Mouse (Mus musculus) forebrain, embryonic 10.5 days (tissue): Measurements from ENCODE around the gene Ppp2r3a. TPM values are rescaled to one million over a fixed set of nuclear protein-coding genes. Genes with fewer than 3 reads are reported as not detected.

Experiments used
- DNase-seq: peaks from one replicate; pipeline ENCODE4 v3.0.0-alpha.2; 2017; ENCODE audit warnings: low spot score; ENCODE audit errors: extremely low spot score
- H3K27ac ChIP-seq: fragments of 300-500 bp; sonication (generic); 2 replicates; pipeline ENCODE4 v1.5.1; 2016; ENCODE audit warnings: mild to moderate bottlenecking
- H3K27me3 ChIP-seq: fragments of 300-500 bp; sonication (generic); 2 replicates; pipeline ENCODE4 v1.6.1; 2016; ENCODE audit warnings: mild to moderate bottlenecking; ENCODE audit not compliant: poor library complexity, severe bottlenecking
- H3K36me3 ChIP-seq: fragments of 300-500 bp; sonication (generic); replicated peaks from 2 replicates; pipeline ENCODE4 v1.6.1; 2016; ENCODE audit warnings: mild to moderate bottlenecking, moderate library complexity
- H3K4me1 ChIP-seq: fragments of 300-500 bp; sonication (generic); 2 replicates; pipeline ENCODE4 v1.6.1; 2016
- H3K4me3 ChIP-seq: fragments of 300-500 bp; sonication (generic); 2 replicates; pipeline ENCODE4 v1.5.1; 2016; ENCODE audit warnings: mild to moderate bottlenecking, moderate library complexity
- H3K9me3 ChIP-seq: fragments of 300-500 bp; sonication (generic); 2 replicates; pipeline ENCODE4 v1.6.1; 2016; ENCODE audit warnings: mild to moderate bottlenecking, moderate library complexity
- WGBS: fragments of 180-500 bp; shearing (Covaris S2); methylation state at CpG from one replicate; pipeline ENCODE4 v1.1.7; 2016; 5-methylcytosine and 5-hydroxymethylcytosine counted together
- polyA plus RNA-seq: library from polyadenylated mRNA; unstranded; fragments of >200 nt; fragmentation: Nextera tagmentation; extraction: Ambion mirVana; gene quantifications from 2 replicates; pipeline ENCODE4 v1.2.1, GENCODE M21; 2016

The Ppp2r3a gene
- 7.4 and 8.7 TPM in 2 replicates for polyA plus RNA-seq

DNA sequence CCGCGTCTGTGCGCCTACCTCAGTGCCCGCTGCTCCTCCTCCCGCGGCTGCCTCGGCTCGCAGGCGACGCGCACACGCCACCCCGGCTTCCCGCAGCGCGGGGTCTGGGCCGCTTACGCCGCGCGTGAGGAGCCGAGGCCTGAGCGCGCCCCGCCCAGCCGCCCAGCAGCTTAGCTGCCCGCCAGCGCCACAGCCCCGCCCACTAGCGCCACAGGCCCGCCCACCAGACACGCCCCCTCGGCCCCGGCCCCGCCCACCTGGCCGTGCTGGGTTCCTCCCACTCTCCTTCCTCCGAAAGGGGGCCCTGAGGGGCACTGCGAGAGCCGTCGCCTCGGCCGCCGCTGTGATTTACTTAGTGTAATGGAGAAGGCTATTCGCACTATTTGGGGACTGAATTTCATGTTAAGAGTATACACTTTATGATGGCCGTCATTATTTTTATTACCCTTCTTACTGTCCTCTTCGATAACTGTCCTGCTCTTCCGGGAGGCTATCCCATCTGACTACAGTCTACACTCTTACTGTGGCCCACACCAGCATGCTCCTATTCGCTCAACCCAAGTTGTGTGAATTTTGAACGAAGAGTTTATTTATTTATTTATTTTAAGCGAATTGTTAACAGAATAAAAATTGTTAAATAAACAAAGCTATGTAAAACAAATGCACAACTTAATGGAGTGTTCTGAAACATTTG is at the start of gene Ppp2r3a:
Ppp2r3a (minus strand) TSS at position 152 of the 694 bp plus-strand sequence.
- peak; percentile 99 for DNase-seq
- Histone ChIP-seq H3K9me3 (no peaks in the 10 kb centered on the region), H3K4me3 (peak within 1 kb of the TSS; percentile 82), H3K4me1 (peaks cover 30% of the 10 kb centered on the region), H3K36me3 (no peaks in the 10 kb centered on the region), H3K27me3 (no peaks in the 10 kb centered on the region), H3K27ac (peak within 1 kb of the TSS; percentile 95)
- WGBS, result 2% methylated on average over 32 of the region's 50 CpGs

DNA sequence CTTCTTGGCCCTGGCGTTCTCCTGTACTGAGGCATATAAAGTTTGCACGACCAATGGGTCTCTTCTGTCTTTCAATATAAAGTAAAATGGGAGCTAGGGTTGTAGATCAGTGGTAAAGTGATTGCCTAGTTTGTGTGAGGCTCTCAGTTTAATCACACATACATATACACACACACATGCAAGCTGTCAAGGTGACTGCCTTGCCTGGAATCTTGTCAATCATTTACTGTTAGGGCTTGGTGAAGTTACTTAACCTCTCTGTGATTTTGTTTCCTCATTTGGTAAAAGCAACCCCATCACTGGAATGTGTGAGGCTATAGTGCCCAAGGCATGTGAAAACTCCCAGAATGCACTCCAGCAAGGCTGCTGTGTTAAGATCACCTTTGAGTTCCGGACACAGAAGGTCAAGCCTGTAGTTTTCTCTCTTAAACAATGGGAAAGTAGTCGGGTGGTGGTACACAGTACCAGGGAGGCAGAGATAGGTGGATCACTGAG is 48.9 kb upstream of the Ppp2r3a start:
- Histone ChIP-seq H3K4me3 (no peak overlapping the region), H3K36me3 (no peaks in the 10 kb centered on the region), H3K27me3 (no peaks in the 10 kb centered on the region), H3K4me1 (no peaks in the 10 kb centered on the region), H3K27ac (no peak overlapping the region), H3K9me3 (no peaks in the 10 kb centered on the region)
- 94% methylated on average over 4 of the region's 4 CpGs for WGBS
- no peak for DNase-seq

DNA sequence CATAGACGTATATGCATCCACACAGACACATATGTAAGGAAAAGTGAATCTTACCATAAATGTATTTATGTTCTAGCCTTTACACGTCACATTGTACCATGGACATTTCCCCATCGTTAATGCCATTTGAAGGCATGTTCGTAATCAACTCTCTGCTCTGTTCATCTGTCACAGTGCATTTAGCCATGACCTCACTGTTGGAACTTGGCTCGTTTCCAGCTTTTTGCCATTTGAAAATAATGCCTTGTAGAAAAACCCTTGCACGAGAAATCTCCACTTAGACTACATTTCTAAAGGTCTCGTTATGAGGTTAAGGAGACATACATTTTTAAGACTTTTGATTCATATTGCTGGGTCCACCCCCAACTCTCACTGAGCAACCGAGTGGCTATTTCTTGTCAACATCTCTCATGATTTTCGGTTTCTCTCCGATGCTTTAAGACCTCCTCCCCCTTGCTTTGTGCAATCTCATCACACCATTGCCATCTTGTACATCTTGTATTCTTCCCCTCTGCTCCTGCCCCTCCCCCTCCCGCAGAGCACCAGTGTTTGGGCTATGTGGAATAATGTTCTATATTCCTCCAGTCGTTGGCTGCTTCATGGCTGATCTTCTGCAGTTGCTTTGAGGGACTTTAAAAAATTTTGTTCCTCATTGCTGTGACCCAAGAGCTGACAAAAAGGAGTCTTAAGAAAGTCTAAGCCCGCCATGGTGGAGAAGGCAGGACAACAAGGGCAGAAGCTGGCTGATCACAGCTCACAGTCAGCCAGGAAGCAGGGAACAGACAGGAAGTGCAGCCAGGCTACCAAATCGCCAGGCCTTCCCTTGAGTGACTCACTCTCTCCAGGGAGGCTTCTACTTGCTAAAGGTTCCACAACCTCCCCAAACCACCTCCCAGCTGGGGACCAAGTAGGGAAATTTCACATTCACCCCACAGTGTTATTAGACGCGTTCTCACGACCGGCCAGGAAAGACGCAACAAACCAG is 40.4 kb upstream of the Ppp2r3a start:
- no peak overlapping the region for H3K27ac ChIP-seq
- DNase-seq, result no peak
- WGBS, result 92% methylated on average over 19 of the region's 19 CpGs
- no peaks in the 10 kb centered on the region for H3K36me3 ChIP-seq
- no peaks in the 10 kb centered on the region for H3K9me3 ChIP-seq
- no peaks in the 10 kb centered on the region for H3K27me3 ChIP-seq
- peaks cover 8% of the 10 kb centered on the region; the same call in 1 of the 2 replicates for H3K4me1 ChIP-seq
- no peak overlapping the region for H3K4me3 ChIP-seq

DNA sequence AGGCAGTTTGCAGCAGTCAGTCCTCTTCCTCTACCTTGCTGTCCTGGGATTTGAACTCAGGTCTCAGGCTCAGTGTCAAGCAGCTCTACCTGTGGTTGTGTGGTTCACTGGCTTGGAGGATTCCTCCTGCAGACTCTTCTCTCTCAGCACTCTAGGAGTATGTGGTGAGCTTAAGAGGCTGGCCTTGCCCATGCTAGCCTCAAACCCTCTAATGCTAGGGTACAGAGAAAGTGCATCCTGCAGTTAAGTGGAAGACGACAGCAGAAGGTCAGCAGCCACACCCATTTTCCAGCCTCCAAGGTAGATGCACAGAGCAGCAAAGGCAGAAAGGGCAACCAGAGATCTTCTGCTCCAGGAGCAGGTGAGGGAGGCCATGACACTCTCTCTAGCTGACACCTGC is 39.3 kb upstream of the Ppp2r3a start:
- H3K36me3 ChIP-seq, result no peaks in the 10 kb centered on the region
- no peak for DNase-seq
- H3K27ac ChIP-seq, result no peak overlapping the region
- peaks cover 8% of the 10 kb centered on the region; the same call in 1 of the 2 replicates for H3K4me1 ChIP-seq
- no peak overlapping the region for H3K4me3 ChIP-seq
- no peaks in the 10 kb centered on the region for H3K9me3 ChIP-seq
- WGBS, result 83% methylated on average over 1 of the region's 1 CpGs
- H3K27me3 ChIP-seq, result no peaks in the 10 kb centered on the region

DNA sequence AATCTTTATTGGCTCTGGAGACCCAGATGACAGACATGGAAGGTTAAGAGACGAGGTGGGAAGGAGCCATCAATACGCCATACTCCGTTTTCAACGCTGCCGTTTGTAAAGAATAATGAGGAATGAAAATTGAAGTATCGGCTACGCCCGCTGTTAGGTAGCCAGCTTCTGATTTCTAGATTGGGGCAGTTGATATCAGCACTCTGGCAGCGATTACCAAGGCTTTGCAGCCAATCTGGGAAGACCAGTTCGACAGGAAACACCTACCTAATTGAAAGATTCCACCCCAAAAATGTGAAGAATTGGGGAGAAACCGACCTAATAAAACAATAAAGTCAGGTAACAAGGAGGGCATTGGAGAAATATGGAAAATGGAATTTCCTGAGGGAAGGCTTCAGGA is 38.2 kb upstream of the Ppp2r3a start:
- DNase-seq, result no peak
- H3K4me1 ChIP-seq, result peaks cover 8% of the 10 kb centered on the region; the same call in 1 of the 2 replicates
- no peak overlapping the region for H3K27ac ChIP-seq
- no peak overlapping the region for H3K4me3 ChIP-seq
- no peaks in the 10 kb centered on the region for H3K27me3 ChIP-seq
- 87% methylated on average over 11 of the region's 11 CpGs for WGBS
- no peaks in the 10 kb centered on the region for H3K36me3 ChIP-seq
- H3K9me3 ChIP-seq, result no peaks in the 10 kb centered on the region

DNA sequence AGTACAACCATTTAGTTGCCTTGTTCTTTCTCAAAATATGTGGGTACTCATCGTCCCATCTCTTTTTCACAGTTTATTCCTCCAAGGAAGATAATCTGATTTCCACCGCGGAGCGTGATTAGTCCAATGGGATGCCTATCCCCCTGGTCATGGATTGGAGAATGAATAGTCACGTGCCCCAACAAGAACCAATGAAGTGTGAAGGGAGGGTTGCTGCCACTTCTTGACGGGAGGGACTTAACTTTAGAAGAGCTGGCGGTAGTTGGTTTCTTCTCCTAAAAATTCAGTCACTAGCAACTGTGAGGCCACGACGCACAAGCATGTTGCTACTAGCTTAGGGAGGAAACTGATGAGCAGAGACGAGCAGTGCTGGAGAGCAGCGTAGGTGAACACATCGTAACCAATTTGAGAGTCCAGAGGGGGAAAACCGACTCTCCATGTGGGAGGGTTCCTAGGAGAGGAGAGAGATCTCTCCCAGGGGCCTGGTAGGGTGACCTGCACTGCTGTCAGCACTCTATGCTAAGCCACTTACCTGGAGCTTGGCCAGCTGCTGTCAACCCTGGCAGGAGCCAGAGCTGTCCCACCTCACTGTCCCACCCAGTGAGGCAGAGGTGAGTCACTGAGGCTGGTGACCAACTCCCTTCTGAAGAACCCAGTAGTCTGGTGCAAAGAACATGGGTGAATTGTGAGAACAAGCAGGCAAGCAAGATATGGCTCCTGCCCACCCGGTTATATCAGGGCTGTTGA is 37.5 kb upstream of the Ppp2r3a start:
- Histone ChIP-seq H3K4me3 (no peak overlapping the region), H3K27ac (no peak overlapping the region), H3K4me1 (peaks cover 8% of the 10 kb centered on the region; the same call in 1 of the 2 replicates), H3K9me3 (no peaks in the 10 kb centered on the region), H3K36me3 (no peaks in the 10 kb centered on the region), H3K27me3 (no peaks in the 10 kb centered on the region)
- WGBS, result 89% methylated on average over 14 of the region's 14 CpGs
- no peak for DNase-seq

DNA sequence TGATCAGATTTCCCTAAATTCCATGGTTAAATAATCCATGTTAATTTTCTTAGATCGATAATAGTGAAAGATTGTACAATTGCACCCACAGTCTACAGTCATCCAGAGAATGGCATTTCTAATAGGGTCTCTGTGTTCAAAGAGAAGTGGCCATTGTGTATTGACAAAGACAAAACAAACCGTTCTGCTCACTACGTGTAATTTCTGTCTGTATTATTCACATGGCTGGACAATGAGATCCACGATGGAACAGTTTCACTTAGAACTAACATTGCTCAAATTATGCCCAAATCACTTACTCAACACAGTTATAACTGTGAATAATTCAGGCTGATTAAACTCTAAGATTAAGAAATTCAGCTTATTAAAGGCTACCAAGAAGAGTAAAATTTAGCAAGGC is 35.2 kb upstream of the Ppp2r3a start:
- Histone ChIP-seq H3K4me3 (no peak overlapping the region), H3K4me1 (peaks cover 5% of the 10 kb centered on the region; the same call in 1 of the 2 replicates), H3K27ac (no peak overlapping the region), H3K9me3 (no peaks in the 10 kb centered on the region), H3K27me3 (no peaks in the 10 kb centered on the region), H3K36me3 (no peaks in the 10 kb centered on the region)
- 81% methylated on average over 4 of the region's 4 CpGs for WGBS
- DNase-seq, result no peak

DNA sequence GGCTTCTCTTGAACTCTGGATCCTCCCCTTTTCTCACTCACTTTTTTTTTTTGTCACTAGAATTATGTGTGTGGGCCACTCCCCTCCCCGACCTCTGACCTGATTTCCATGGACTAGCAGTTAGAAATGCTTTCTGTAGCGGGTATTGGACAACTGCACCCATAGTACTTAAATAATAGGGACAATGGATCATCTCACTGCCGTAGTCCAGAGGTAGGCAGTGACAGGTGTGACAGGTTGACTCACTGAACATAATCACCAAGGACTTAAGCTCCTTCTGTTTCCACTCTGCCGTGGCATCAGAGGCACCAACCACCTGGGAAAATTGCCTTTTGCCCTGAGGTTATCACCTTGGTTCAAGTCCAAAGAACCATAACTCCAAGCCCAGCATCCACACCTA is 32.5 kb upstream of the Ppp2r3a start:
- no peaks in the 10 kb centered on the region for H3K27me3 ChIP-seq
- H3K36me3 ChIP-seq, result no peaks in the 10 kb centered on the region
- no peaks in the 10 kb centered on the region for H3K9me3 ChIP-seq
- no peak overlapping the region for H3K4me3 ChIP-seq
- 78% methylated on average over 4 of the region's 4 CpGs for WGBS
- H3K4me1 ChIP-seq, result peaks cover 3% of the 10 kb centered on the region; the same call in 1 of the 2 replicates
- no peak overlapping the region for H3K27ac ChIP-seq
- no peak for DNase-seq

DNA sequence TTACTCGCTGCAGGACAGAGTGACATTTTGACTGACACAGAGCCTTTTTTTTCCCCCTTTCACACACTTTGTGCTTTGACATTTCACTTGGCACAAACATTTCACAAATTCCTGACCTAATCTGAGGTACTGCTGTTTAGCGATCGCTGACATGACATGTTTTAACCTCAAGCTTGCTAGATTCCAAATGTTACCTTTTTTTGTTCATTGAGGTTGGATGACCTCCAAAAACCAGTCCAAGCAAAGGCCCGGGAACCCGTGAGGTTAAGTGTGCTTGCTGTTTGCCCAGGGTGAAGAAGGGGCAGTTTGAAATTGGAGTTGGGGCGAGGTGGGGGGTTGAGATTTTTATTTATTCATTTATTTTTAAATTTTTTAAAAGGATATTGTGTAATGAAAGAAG is 31.1 kb upstream of the Ppp2r3a start:
- Histone ChIP-seq H3K4me1 (peaks cover under 1% of the 10 kb centered on the region; the same call in 1 of the 2 replicates), H3K9me3 (no peaks in the 10 kb centered on the region), H3K36me3 (no peaks in the 10 kb centered on the region), H3K4me3 (no peak overlapping the region), H3K27me3 (no peaks in the 10 kb centered on the region), H3K27ac (no peak overlapping the region)
- WGBS, result 85% methylated on average over 6 of the region's 6 CpGs
- no peak for DNase-seq

DNA sequence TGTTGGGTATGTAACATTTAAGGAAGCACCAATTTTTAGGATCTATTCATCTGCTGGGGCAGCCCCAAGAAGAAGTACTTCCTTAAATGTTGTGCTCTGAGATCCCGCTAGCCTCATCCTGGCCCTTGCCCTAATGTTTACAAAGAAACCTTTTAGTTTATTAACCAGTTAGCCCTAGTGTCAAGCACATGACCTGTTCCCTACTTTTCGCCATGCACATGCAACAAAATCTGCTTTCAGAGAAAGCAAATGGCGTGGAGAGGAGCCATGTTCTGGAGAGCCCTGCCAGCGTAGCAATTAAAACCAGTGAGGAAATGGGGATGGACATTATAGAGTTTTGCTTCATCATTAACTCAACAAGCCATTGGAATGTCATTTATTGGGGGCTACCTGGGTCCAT is 30.3 kb upstream of the Ppp2r3a start:
- WGBS, result 84% methylated on average over 4 of the region's 4 CpGs
- no peaks in the 10 kb centered on the region for H3K9me3 ChIP-seq
- H3K4me1 ChIP-seq, result no peaks in the 10 kb centered on the region
- DNase-seq, result no peak
- H3K27me3 ChIP-seq, result no peaks in the 10 kb centered on the region
- H3K36me3 ChIP-seq, result no peaks in the 10 kb centered on the region
- H3K4me3 ChIP-seq, result no peak overlapping the region
- H3K27ac ChIP-seq, result no peak overlapping the region

DNA sequence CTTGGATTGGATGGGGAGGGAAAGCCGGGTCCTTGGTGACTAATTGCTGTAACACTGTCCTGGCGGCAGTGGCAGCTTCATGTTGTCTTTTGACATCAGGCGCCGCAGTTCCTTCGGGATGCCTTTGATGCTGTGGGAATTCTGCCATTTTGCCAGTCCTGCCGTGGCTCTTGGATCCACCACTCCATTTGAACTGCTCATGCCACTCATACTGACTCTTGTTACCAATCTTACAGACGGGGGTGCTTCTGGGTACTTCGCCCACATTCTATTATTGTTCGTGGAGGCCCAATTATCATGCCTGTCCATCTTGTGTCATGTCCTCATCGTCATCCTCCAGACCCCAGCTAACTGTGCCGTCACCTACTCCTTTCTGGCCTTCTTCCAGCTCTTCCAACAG is 29.7 kb upstream of the Ppp2r3a start:
- no peaks in the 10 kb centered on the region for H3K27me3 ChIP-seq
- peak; percentile 7 for DNase-seq
- no peak overlapping the region for H3K4me3 ChIP-seq
- H3K36me3 ChIP-seq, result no peaks in the 10 kb centered on the region
- no peaks in the 10 kb centered on the region for H3K4me1 ChIP-seq
- H3K27ac ChIP-seq, result no peak overlapping the region
- no peaks in the 10 kb centered on the region for H3K9me3 ChIP-seq
- 93% methylated on average over 11 of the region's 11 CpGs for WGBS

DNA sequence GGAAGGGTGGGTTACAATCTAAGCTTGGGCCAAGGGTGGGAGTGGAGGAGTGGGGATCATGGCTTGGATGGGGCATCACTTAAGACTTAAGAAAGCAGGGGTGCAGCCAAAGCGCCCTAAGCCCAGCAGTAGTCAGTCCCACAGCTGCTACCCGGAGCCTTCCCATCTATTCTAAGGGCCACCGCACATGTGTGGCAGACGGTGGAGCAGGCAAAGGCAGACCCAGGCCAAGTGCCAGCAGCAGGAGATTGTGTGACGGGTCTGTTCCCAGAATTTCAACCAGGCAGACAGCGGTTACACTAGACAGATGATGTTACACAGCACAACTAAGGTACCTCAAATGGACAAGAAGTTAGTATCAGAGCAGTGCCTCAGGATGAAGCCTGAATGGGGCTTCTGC is 29.3 kb upstream of the Ppp2r3a start:
- 93% methylated on average over 6 of the region's 6 CpGs for WGBS
- Histone ChIP-seq H3K4me1 (no peaks in the 10 kb centered on the region), H3K27ac (no peak overlapping the region), H3K9me3 (no peaks in the 10 kb centered on the region), H3K4me3 (no peak overlapping the region), H3K27me3 (no peaks in the 10 kb centered on the region), H3K36me3 (no peaks in the 10 kb centered on the region)
- no peak for DNase-seq
